In the genomic region with DNA sequence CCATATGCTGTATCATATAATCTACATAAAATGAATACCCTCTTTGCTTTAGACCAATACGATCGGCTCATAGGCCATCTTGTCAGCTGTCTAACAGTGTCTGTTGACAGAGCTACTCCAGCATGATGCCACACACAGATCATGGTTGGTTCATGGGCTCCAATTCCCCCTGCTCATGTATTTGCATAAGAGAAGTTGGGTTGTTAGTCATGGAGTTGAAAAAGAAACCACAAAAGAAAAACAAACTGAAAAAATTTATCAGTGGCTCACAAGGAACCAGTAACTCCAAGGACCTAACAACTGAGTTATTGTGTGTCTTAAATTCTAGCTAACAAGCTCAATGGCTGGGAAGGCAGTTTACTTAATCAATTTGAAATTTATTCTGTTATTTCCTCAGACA, we compare ENCODE assay signal across 30 mouse cellular contexts.
A peak's percentile ranks its signal among the peaks of the same experiment; 100 is the strongest.
DNase-seq lines count a peak whose midpoint lies in the region; ATAC-seq and TF ChIP-seq lines count a peak whose summit lies in the region.
"Had no signal": no experiment of that assay in that cellular context is flagged by ENCODE, and none has a peak within 500 bp of the region (broad histone marks: within the 10 kb centered on the region; RNA-seq: fewer than 3 reads in every experiment).

No protein-coding gene starts in this region.

- no peak overlapping the region for H3K4me3 ChIP-seq in kidney, embryonic 14.5 days (ENCODE audit: low read length)
- H3K4me3 ChIP-seq: erythroblast, embryonic 14.5 days; gastrocnemius, adult 2 months; heart, embryonic 10.5 days; heart, embryonic 15.5 days; hindbrain, embryonic 12.5 days; layer of hippocampus, adult 2 months; left cerebral cortex, adult 2 months; limb, embryonic 12.5 days; liver, embryonic 15.5 days; lung, embryonic 15.5 days; megakaryocyte, embryonic 14.5 days; midbrain, embryonic 12.5 days; neural tube, embryonic 13.5 days had no signal

- TF ChIP-seq CTCF in Patski (IDR thresholded peaks at IDR 0.05) = no peak

- H3K9ac ChIP-seq in kidney, embryonic 14.5 days (ENCODE audit: low read depth, low read length) = no peak overlapping the region
- H3K9ac ChIP-seq: heart, embryonic 15.5 days; hindbrain, embryonic 12.5 days; limb, embryonic 12.5 days; liver, embryonic 15.5 days; lung, embryonic 15.5 days; midbrain, embryonic 12.5 days; neural tube, embryonic 13.5 days had no signal

- no peak overlapping the region for H3K4me2 ChIP-seq in kidney, embryonic 14.5 days (replicated peaks; ENCODE audit: low read depth, low read length)
- H3K4me2 ChIP-seq: heart, embryonic 15.5 days; hindbrain, embryonic 12.5 days; limb, embryonic 12.5 days; liver, embryonic 15.5 days; lung, embryonic 15.5 days; midbrain, embryonic 12.5 days; neural tube, embryonic 13.5 days had no signal

- CTCF ChIA-PET in Patski (lab: Charles Lee) = no interaction called here

- WGBS in kidney, embryonic 14.5 days = 88% methylated on average over 2 of the region's 2 CpGs

- no peaks in the 10 kb centered on the region for H3K27me3 ChIP-seq in Patski
- H3K27me3 ChIP-seq in kidney, embryonic 14.5 days (ENCODE audit: control insufficient read depth, insufficient read depth, low read length) = no peaks in the 10 kb centered on the region
- H3K27me3 ChIP-seq: heart, embryonic 15.5 days; hindbrain, embryonic 12.5 days; limb, embryonic 12.5 days; liver, embryonic 15.5 days; lung, embryonic 15.5 days; megakaryocyte, embryonic 14.5 days; midbrain, embryonic 12.5 days; neural tube, embryonic 13.5 days had no signal

- DNase-seq in 3134 (ENCODE audit: extremely low read depth, insufficient read length, low spot score) (peak; percentile 56), Patski (ENCODE audit: low read depth, low spot score) (peak; percentile 13)
- DNase-seq in heart, postnatal 36 days = no peak
- no peak for DNase-seq in layer of hippocampus, adult 11-12 months (ENCODE audit: low spot score)
- DNase-seq in gastrocnemius, adult 18-20 months (ENCODE audit: low spot score) = no peak
- DNase-seq: adrenal gland, postnatal 10 days; cerebellum, adult 11 months; cerebellum, adult 9-10 months; gastrocnemius, adult 2 months; kidney, adult 9 months; kidney, postnatal 25 days; right cerebral cortex, postnatal 14 days; thymus, postnatal 4 days had no signal

- no peaks in the 10 kb centered on the region for H3K36me3 ChIP-seq in kidney, embryonic 14.5 days (ENCODE audit: control insufficient read depth, insufficient read depth, low read length)
- H3K36me3 ChIP-seq: heart, embryonic 10.5 days; heart, embryonic 15.5 days; hindbrain, embryonic 12.5 days; limb, embryonic 12.5 days; liver, embryonic 15.5 days; lung, embryonic 15.5 days; midbrain, embryonic 12.5 days; neural tube, embryonic 13.5 days had no signal

- intact Hi-C loops in heart, postnatal 36 days (cut with DNase I) = no loop called here

- H3K9me3 ChIP-seq in kidney, embryonic 14.5 days (ENCODE audit: control insufficient read depth, low read length) = no peaks in the 10 kb centered on the region
- H3K9me3 ChIP-seq: heart, embryonic 10.5 days; heart, embryonic 15.5 days; hindbrain, embryonic 12.5 days; limb, embryonic 12.5 days; liver, embryonic 15.5 days; lung, embryonic 15.5 days; megakaryocyte, embryonic 14.5 days; midbrain, embryonic 12.5 days; neural tube, embryonic 13.5 days had no signal

- peak; percentile 49 for ATAC-seq in CD4-positive, CD25-positive, alpha-beta regulatory T cell, adult 4 months
- peak; percentile 44 for ATAC-seq in Patski
- peak; percentile 59 for ATAC-seq in granulocyte monocyte progenitor cell, adult 5-6 weeks (replicated peaks; ENCODE audit: poor library complexity, severe bottlenecking)
- ATAC-seq in kidney, embryonic 14.5 days (ENCODE audit: low FRiP score, low TSS enrichment) = no peak
- ATAC-seq: forebrain, embryonic 14.5 days; intestine, postnatal 0 days had no signal

- no peak overlapping the region for H3K27ac ChIP-seq in kidney, embryonic 14.5 days (ENCODE audit: low read depth, low read length)
- H3K27ac ChIP-seq: gastrocnemius, adult 2 months; heart, embryonic 10.5 days; heart, embryonic 15.5 days; hindbrain, embryonic 12.5 days; layer of hippocampus, adult 2 months; left cerebral cortex, adult 2 months; limb, embryonic 12.5 days; liver, embryonic 15.5 days; lung, embryonic 15.5 days; midbrain, embryonic 12.5 days; neural tube, embryonic 13.5 days had no signal

- in situ Hi-C loops in Patski (cut with MboI; ENCODE audit: low pct_unique_long_range_greater_than_20kb) = no loop called here

- POLR2A ChIA-PET in Patski (lab: Charles Lee) = no interaction called here

- H3K4me1 ChIP-seq in kidney, embryonic 14.5 days (ENCODE audit: control insufficient read depth, insufficient read depth, low read length) = no peaks in the 10 kb centered on the region
- H3K4me1 ChIP-seq: heart, embryonic 10.5 days; heart, embryonic 15.5 days; hindbrain, embryonic 12.5 days; limb, embryonic 12.5 days; liver, embryonic 15.5 days; lung, embryonic 15.5 days; megakaryocyte, embryonic 14.5 days; midbrain, embryonic 12.5 days; neural tube, embryonic 13.5 days had no signal

Comparison
In these comparisons a context has a peak if more than half of its experiments do, and no peak if none do; other contexts are left out.
1. DNase-seq: peak in 3134 (single experiment) and Patski (single experiment); none in heart, postnatal 36 days (0 of 2), layer of hippocampus, adult 11-12 months (single experiment) and gastrocnemius, adult 18-20 months (single experiment).